ENCODE assay signal across 18 mouse cellular contexts in genomic region chr5:66604423-66604822, GRCm38 (mm10). TPM values are rescaled to one million over a fixed set of nuclear protein-coding genes. Genes with fewer than 3 reads are reported as not detected.
DNase-seq lines count a peak whose midpoint lies in the region; ATAC-seq and TF ChIP-seq lines count a peak whose summit lies in the region.
"Had no signal": no experiment of that assay in that cellular context is flagged by ENCODE, and none has a peak within 500 bp of the region (broad histone marks: within the 10 kb centered on the region; RNA-seq: fewer than 3 reads in every experiment).

No protein-coding gene starts in this region.

- H3K9me3 ChIP-seq in heart, embryonic 15.5 days (replicated peaks): no peaks in the 10 kb centered on the region
- H3K9me3 ChIP-seq in lung, embryonic 14.5 days (ENCODE audit: low read depth, low read length): no peaks in the 10 kb centered on the region
- no peaks in the 10 kb centered on the region for H3K9me3 ChIP-seq in hindbrain, postnatal 0 days (ENCODE audit: low read length)
- H3K9me3 ChIP-seq: forebrain, embryonic 13.5 days; limb, embryonic 10.5 days; liver, embryonic 13.5 days; neural tube, embryonic 12.5 days had no signal

- 71% methylated on average over 4 of the region's 4 CpGs for WGBS in heart, embryonic 15.5 days
- 63% methylated on average over 4 of the region's 4 CpGs for WGBS in lung, embryonic 14.5 days
- 96% methylated on average over 4 of the region's 4 CpGs for WGBS in macrophage (ENCODE audit: missing documents)
- WGBS in hindbrain, postnatal 0 days: 86% methylated on average over 4 of the region's 4 CpGs

- intact Hi-C loops in heart, postnatal 36 days (cut with DNase I): no loop called here

- no peaks in the 10 kb centered on the region for H3K27me3 ChIP-seq in heart, embryonic 15.5 days
- H3K27me3 ChIP-seq in lung, embryonic 14.5 days (ENCODE audit: insufficient read depth, low read length): no peaks in the 10 kb centered on the region
- H3K27me3 ChIP-seq in hindbrain, postnatal 0 days (ENCODE audit: insufficient read depth, low read length): no peaks in the 10 kb centered on the region
- H3K27me3 ChIP-seq: forebrain, embryonic 13.5 days; liver, embryonic 13.5 days; neural tube, embryonic 12.5 days had no signal

- no peak overlapping the region for H3K9ac ChIP-seq in heart, embryonic 15.5 days
- no peak overlapping the region for H3K9ac ChIP-seq in lung, embryonic 14.5 days
- no peak overlapping the region for H3K9ac ChIP-seq in hindbrain, postnatal 0 days (replicated peaks; ENCODE audit: low read length)
- H3K9ac ChIP-seq: forebrain, embryonic 13.5 days; liver, embryonic 13.5 days; neural tube, embryonic 12.5 days had no signal

- ATAC-seq in heart, embryonic 15.5 days (replicated peaks; ENCODE audit: insufficient number of reproducible peaks, insufficient read depth, low FRiP score, low read depth): no peak
- ATAC-seq in lung, embryonic 14.5 days (ENCODE audit: insufficient read depth): 0 out of 2 replicates have a peak, but pooled peaks have one; percentile 6
- ATAC-seq in hindbrain, postnatal 0 days: no peak
- ATAC-seq: activated CD4-positive, CD25-positive, alpha-beta regulatory T cell, adult 4 months; forebrain, embryonic 13.5 days had no signal

- peaks cover 40% of the 10 kb centered on the region for H3K4me1 ChIP-seq in heart, embryonic 15.5 days (replicated peaks)
- peaks cover 23% of the 10 kb centered on the region for H3K4me1 ChIP-seq in lung, embryonic 14.5 days (ENCODE audit: insufficient read depth)
- peaks cover 42% of the 10 kb centered on the region for H3K4me1 ChIP-seq in bone marrow macrophage, adult 2 months (ENCODE audit: control insufficient read depth, insufficient read depth, low read length)
- H3K4me1 ChIP-seq in hindbrain, postnatal 0 days (ENCODE audit: insufficient read depth, low read length): peaks cover 2% of the 10 kb centered on the region; the same call in 1 of the 2 replicates

- no peak for DNase-seq in heart, postnatal 36 days
- DNase-seq in lung, embryonic 14.5 days: no peak
- no peak for DNase-seq in lung, postnatal 36 days
- no peak for DNase-seq in hindbrain, postnatal 0 days (ENCODE audit: low spot score)
- DNase-seq: cerebellum, adult 11 months; cerebellum, postnatal 14 days; gastrocnemius, postnatal 10 days; liver, embryonic 13.5 days; right cerebral cortex, postnatal 4 days; thymus, postnatal 25 days had no signal

- no peak overlapping the region for H3K4me3 ChIP-seq in heart, embryonic 15.5 days
- H3K4me3 ChIP-seq in lung, embryonic 14.5 days (ENCODE audit: low read depth, low read length): no peak overlapping the region
- no peak overlapping the region for H3K4me3 ChIP-seq in bone marrow macrophage, adult 2 months (ENCODE audit: insufficient read depth, low read length)
- H3K4me3 ChIP-seq in macrophage (ENCODE audit: inconsistent target): no peak overlapping the region
- no peak overlapping the region for H3K4me3 ChIP-seq in hindbrain, postnatal 0 days (ENCODE audit: low read length)
- H3K4me3 ChIP-seq: forebrain, embryonic 13.5 days; limb, embryonic 10.5 days; liver, embryonic 13.5 days; neural tube, embryonic 12.5 days had no signal

- TF ChIP-seq CTCF in lung, embryonic 14.5 days (IDR thresholded peaks at IDR 0.05; ENCODE audit: low read depth): no peak
- no peak for TF ChIP-seq CTCF in bone marrow macrophage, adult 2 months (IDR thresholded peaks at IDR 0.05; ENCODE audit: low read depth, low read length)
- TF ChIP-seq CTCF in hindbrain, postnatal 0 days (IDR thresholded peaks at IDR 0.05; ENCODE audit: low read depth): no peak

- peak overlapping the region; percentile 70 for H3K27ac ChIP-seq in heart, embryonic 15.5 days
- no peak overlapping the region for H3K27ac ChIP-seq in lung, embryonic 14.5 days (ENCODE audit: low read depth)
- H3K27ac ChIP-seq in bone marrow macrophage, adult 2 months (ENCODE audit: insufficient read depth, low read depth, low read length): peak overlapping the region; percentile 88; the same call in 1 of the 2 replicates
- peak overlapping the region; percentile 85 for H3K27ac ChIP-seq in macrophage
- no peak overlapping the region for H3K27ac ChIP-seq in hindbrain, postnatal 0 days
- H3K27ac ChIP-seq: forebrain, embryonic 13.5 days; limb, embryonic 10.5 days; liver, embryonic 13.5 days; neural tube, embryonic 12.5 days had no signal

- TF ChIP-seq POLR2A in bone marrow macrophage, adult 2 months (IDR thresholded peaks at IDR 0.05; ENCODE audit: borderline replicate concordance, low read depth, low read length): no peak

- H3K4me2 ChIP-seq in heart, embryonic 15.5 days: no peak overlapping the region
- H3K4me2 ChIP-seq in lung, embryonic 14.5 days: no peak overlapping the region
- no peak overlapping the region for H3K4me2 ChIP-seq in hindbrain, postnatal 0 days (ENCODE audit: low read depth, low read length)
- H3K4me2 ChIP-seq: forebrain, embryonic 13.5 days; liver, embryonic 13.5 days; midbrain, embryonic 11.5 days; neural tube, embryonic 12.5 days had no signal

- no peaks in the 10 kb centered on the region for H3K36me3 ChIP-seq in heart, embryonic 15.5 days
- no peaks in the 10 kb centered on the region for H3K36me3 ChIP-seq in lung, embryonic 14.5 days (ENCODE audit: insufficient read depth)
- H3K36me3 ChIP-seq in macrophage (ENCODE audit: inconsistent target): no peaks in the 10 kb centered on the region
- H3K36me3 ChIP-seq in hindbrain, postnatal 0 days (ENCODE audit: insufficient read depth, low read length): no peaks in the 10 kb centered on the region
- H3K36me3 ChIP-seq: limb, embryonic 10.5 days; liver, embryonic 13.5 days; neural tube, embryonic 12.5 days had no signal

- peaks cover 91% of the 10 kb centered on the region for H3K79me2 ChIP-seq in macrophage (ENCODE audit: inconsistent target)

RNA-seq across cellular contexts. Expression of gene Apbb2, which starts 14.2 kb away (rescaled TPM):
- polyA plus RNA-seq in heart, embryonic 15.5 days (2015; fragmentation: Nextera tagmentation; extraction: Ambion mirVana): 32.6 and 35.5 TPM in 2 replicates
- 10 to 100 TPM; 37.3 to 52.7 TPM for total RNA-seq in heart, postnatal 36 days (2021)
- 49.8 and 54.6 TPM in 2 replicates for polyA plus RNA-seq in lung, embryonic 14.5 days (2014; fragmentation: Nextera tagmentation; extraction: Ambion mirVana)
- polyA plus RNA-seq in bone marrow macrophage, adult 2 months (2012; ENCODE audit: insufficient read depth, insufficient read length, missing spikeins): 13.9 and 22.5 TPM in 2 replicates
- 100 to 1,000 TPM in 9 of 26 experiments, 10 to 100 TPM in 17; 10.0 to 143 (median 61.4) TPM for total RNA-seq in macrophage (2018; cell fraction: chromatin; rRNA removed)
- 10 to 100 TPM in 13 of 26 experiments, 1 to 10 TPM in 13; 2.5 to 19.6 (median 11.7) TPM for total RNA-seq in macrophage (2018; cell fraction: cytosol; rRNA removed)
- 100 to 1,000 TPM in 1 of 26 experiments, 10 to 100 TPM in 20, 1 to 10 TPM in 5; 5.7 to 116 (median 30.8) TPM for total RNA-seq in macrophage (2018; cell fraction: nucleus; rRNA removed)
- polyA plus RNA-seq in macrophage (2018): 5.8 to 10.8 TPM (median 7.8 TPM) in 3 replicates
- 66.0 and 76.9 TPM in 2 replicates for total RNA-seq in hindbrain, postnatal 0 days (2014; rRNA removed)
- 67.9 and 72.1 TPM in 2 replicates for polyA plus RNA-seq in hindbrain, postnatal 0 days (2015; fragmentation: Nextera tagmentation; extraction: Ambion mirVana)

Comparison
In these comparisons a context has a peak if more than half of its experiments do, and no peak if none do; other contexts are left out.
1. H3K27ac ChIP-seq: peak in heart, embryonic 15.5 days (single experiment), bone marrow macrophage, adult 2 months (single experiment) and macrophage (single experiment); none in lung, embryonic 14.5 days (single experiment) and hindbrain, postnatal 0 days (single experiment).